Mouse (Mus musculus): ENCODE data around the gene Herc1. TPM values are rescaled to one million over a fixed set of nuclear protein-coding genes. Genes with fewer than 3 reads are reported as not detected.
A peak's percentile ranks its signal among the peaks of the same experiment; 100 is the strongest.

The Herc1 gene
- polyA plus RNA-seq, 1 experiment from 2014 or later = 26.9 TPM

- 81% methylated on average over 9 of the region's 9 CpGs for WGBS
- no peaks in the 10 kb centered on the region for H3K9me3 ChIP-seq (ENCODE audit: control insufficient read depth, low read length)
- H3K9ac ChIP-seq (ENCODE audit: low read depth, low read length) = no peak overlapping the region
- ATAC-seq (ENCODE audit: low FRiP score, low TSS enrichment) = no peak
- 0 out of 2 replicates have a peak, but pooled peaks cover 2% of the 10 kb centered on the region for H3K4me1 ChIP-seq (ENCODE audit: control insufficient read depth, insufficient read depth, low read length)
- H3K27ac ChIP-seq (ENCODE audit: low read depth, low read length) = no peak overlapping the region
- peaks cover 61% of the 10 kb centered on the region for H3K36me3 ChIP-seq (ENCODE audit: control insufficient read depth, insufficient read depth, low read length)
- H3K27me3 ChIP-seq (ENCODE audit: control insufficient read depth, insufficient read depth, low read length) = no peaks in the 10 kb centered on the region
- H3K4me2 ChIP-seq (replicated peaks; ENCODE audit: low read depth, low read length) = no peak overlapping the region
- H3K4me3 ChIP-seq (ENCODE audit: low read length) = no peak overlapping the region
Measured at GRCm38 (mm10) chr9:66505141-66505917, 155.1 kb downstream of the Herc1 start.

- ATAC-seq (ENCODE audit: low FRiP score, low TSS enrichment) = no peak
- Histone ChIP-seq H3K4me1 (ENCODE audit: control insufficient read depth, insufficient read depth, low read length) (0 out of 2 replicates have a peak, but pooled peaks cover 9% of the 10 kb centered on the region), H3K4me3 (ENCODE audit: low read length) (no peak overlapping the region), H3K4me2 (replicated peaks; ENCODE audit: low read depth, low read length) (no peak overlapping the region), H3K36me3 (ENCODE audit: control insufficient read depth, insufficient read depth, low read length) (peaks cover 61% of the 10 kb centered on the region), H3K9me3 (ENCODE audit: control insufficient read depth, low read length) (no peaks in the 10 kb centered on the region), H3K27me3 (ENCODE audit: control insufficient read depth, insufficient read depth, low read length) (no peaks in the 10 kb centered on the region), H3K27ac (ENCODE audit: low read depth, low read length) (no peak overlapping the region), H3K9ac (ENCODE audit: low read depth, low read length) (no peak overlapping the region)
- 73% methylated on average over 4 of the region's 4 CpGs for WGBS
Measured at GRCm38 (mm10) chr9:66506011-66506410, 155.8 kb downstream of the Herc1 start.

GRCm38 (mm10) chr9:66506424-66506823 lies 156.2 kb downstream of the Herc1 start:
- Histone ChIP-seq H3K9me3 (ENCODE audit: control insufficient read depth, low read length) (no peaks in the 10 kb centered on the region), H3K4me3 (ENCODE audit: low read length) (no peak overlapping the region), H3K9ac (ENCODE audit: low read depth, low read length) (no peak overlapping the region), H3K27me3 (ENCODE audit: control insufficient read depth, insufficient read depth, low read length) (no peaks in the 10 kb centered on the region), H3K36me3 (ENCODE audit: control insufficient read depth, insufficient read depth, low read length) (peaks cover 58% of the 10 kb centered on the region), H3K4me2 (replicated peaks; ENCODE audit: low read depth, low read length) (no peak overlapping the region), H3K27ac (ENCODE audit: low read depth, low read length) (no peak overlapping the region), H3K4me1 (ENCODE audit: control insufficient read depth, insufficient read depth, low read length) (0 out of 2 replicates have a peak, but pooled peaks cover 11% of the 10 kb centered on the region)
- ATAC-seq (ENCODE audit: low FRiP score, low TSS enrichment) = no peak

- no peaks in the 10 kb centered on the region for H3K27me3 ChIP-seq (ENCODE audit: control insufficient read depth, insufficient read depth, low read length)
- H3K36me3 ChIP-seq (ENCODE audit: control insufficient read depth, insufficient read depth, low read length) = peaks cover 46% of the 10 kb centered on the region
- H3K27ac ChIP-seq (ENCODE audit: low read depth, low read length) = no peak overlapping the region
- H3K9ac ChIP-seq (ENCODE audit: low read depth, low read length) = no peak overlapping the region
- no peak for ATAC-seq (ENCODE audit: low FRiP score, low TSS enrichment)
- H3K9me3 ChIP-seq (ENCODE audit: control insufficient read depth, low read length) = no peaks in the 10 kb centered on the region
- peaks cover 11% of the 10 kb centered on the region; the same call in 1 of the 2 replicates for H3K4me1 ChIP-seq (ENCODE audit: control insufficient read depth, insufficient read depth, low read length)
- no peak overlapping the region for H3K4me2 ChIP-seq (replicated peaks; ENCODE audit: low read depth, low read length)
- no peak overlapping the region for H3K4me3 ChIP-seq (ENCODE audit: low read length)
- 75% methylated on average over 3 of the region's 3 CpGs for WGBS
Measured at GRCm38 (mm10) chr9:66507684-66508083, 157.4 kb downstream of the Herc1 start.

- no peak overlapping the region for H3K27ac ChIP-seq (ENCODE audit: low read depth, low read length)
- ATAC-seq (ENCODE audit: low FRiP score, low TSS enrichment) = no peak
- H3K9ac ChIP-seq (ENCODE audit: low read depth, low read length) = no peak overlapping the region
- H3K9me3 ChIP-seq (ENCODE audit: control insufficient read depth, low read length) = no peaks in the 10 kb centered on the region
- no peaks in the 10 kb centered on the region for H3K27me3 ChIP-seq (ENCODE audit: control insufficient read depth, insufficient read depth, low read length)
- H3K4me1 ChIP-seq (ENCODE audit: control insufficient read depth, insufficient read depth, low read length) = peaks cover 16% of the 10 kb centered on the region
- H3K36me3 ChIP-seq (ENCODE audit: control insufficient read depth, insufficient read depth, low read length) = peaks cover 44% of the 10 kb centered on the region
- no peak overlapping the region for H3K4me2 ChIP-seq (replicated peaks; ENCODE audit: low read depth, low read length)
- WGBS = 76% methylated on average over 4 of the region's 4 CpGs
- no peak overlapping the region for H3K4me3 ChIP-seq (ENCODE audit: low read length)
Measured at GRCm38 (mm10) chr9:66508890-66509399, 158.7 kb downstream of the Herc1 start.

GRCm38 (mm10) chr9:66510351-66510841 lies 160.1 kb downstream of the Herc1 start:
- no peaks in the 10 kb centered on the region for H3K27me3 ChIP-seq (ENCODE audit: control insufficient read depth, insufficient read depth, low read length)
- no peak for ATAC-seq (ENCODE audit: low FRiP score, low TSS enrichment)
- H3K4me2 ChIP-seq (replicated peaks; ENCODE audit: low read depth, low read length) = peak overlapping the region; percentile 93; the same call in 1 of the 2 replicates
- H3K36me3 ChIP-seq (ENCODE audit: control insufficient read depth, insufficient read depth, low read length) = peaks cover 34% of the 10 kb centered on the region
- WGBS = 79% methylated on average over 7 of the region's 7 CpGs
- no peaks in the 10 kb centered on the region for H3K9me3 ChIP-seq (ENCODE audit: control insufficient read depth, low read length)
- peaks cover 19% of the 10 kb centered on the region for H3K4me1 ChIP-seq (ENCODE audit: control insufficient read depth, insufficient read depth, low read length)
- no peak overlapping the region for H3K9ac ChIP-seq (ENCODE audit: low read depth, low read length)
- H3K4me3 ChIP-seq (ENCODE audit: low read length) = no peak overlapping the region
- H3K27ac ChIP-seq (ENCODE audit: low read depth, low read length) = peak overlapping the region; percentile 55

GRCm38 (mm10) chr9:66510944-66511343 lies 160.7 kb downstream of the Herc1 start:
- H3K4me1 ChIP-seq (ENCODE audit: control insufficient read depth, insufficient read depth, low read length) = peaks cover 19% of the 10 kb centered on the region
- no peak for ATAC-seq (ENCODE audit: low FRiP score, low TSS enrichment)
- peak overlapping the region; percentile 99 for H3K27ac ChIP-seq (ENCODE audit: low read depth, low read length)
- peak overlapping the region; percentile 78 for H3K9ac ChIP-seq (ENCODE audit: low read depth, low read length)
- H3K36me3 ChIP-seq (ENCODE audit: control insufficient read depth, insufficient read depth, low read length) = peaks cover 35% of the 10 kb centered on the region
- H3K27me3 ChIP-seq (ENCODE audit: control insufficient read depth, insufficient read depth, low read length) = no peaks in the 10 kb centered on the region
- no peaks in the 10 kb centered on the region for H3K9me3 ChIP-seq (ENCODE audit: control insufficient read depth, low read length)
- WGBS = 0% methylated on average over 2 of the region's 2 CpGs
- H3K4me2 ChIP-seq (replicated peaks; ENCODE audit: low read depth, low read length) = peak overlapping the region; percentile 93
- peak overlapping the region; percentile 66 for H3K4me3 ChIP-seq (ENCODE audit: low read length)

- H3K9ac ChIP-seq (ENCODE audit: low read depth, low read length) = peak overlapping the region; percentile 78
- H3K27me3 ChIP-seq (ENCODE audit: control insufficient read depth, insufficient read depth, low read length) = no peaks in the 10 kb centered on the region
- WGBS = under 1% methylated on average over 70 of the region's 78 CpGs
- peak overlapping the region; percentile 99 for H3K27ac ChIP-seq (ENCODE audit: low read depth, low read length)
- peak overlapping the region; percentile 66 for H3K4me3 ChIP-seq (ENCODE audit: low read length)
- H3K36me3 ChIP-seq (ENCODE audit: control insufficient read depth, insufficient read depth, low read length) = peaks cover 43% of the 10 kb centered on the region
- ATAC-seq (ENCODE audit: low FRiP score, low TSS enrichment) = peak; percentile 90
- H3K9me3 ChIP-seq (ENCODE audit: control insufficient read depth, low read length) = no peaks in the 10 kb centered on the region
- peaks cover 19% of the 10 kb centered on the region for H3K4me1 ChIP-seq (ENCODE audit: control insufficient read depth, insufficient read depth, low read length)
- peak overlapping the region; percentile 93 for H3K4me2 ChIP-seq (replicated peaks; ENCODE audit: low read depth, low read length)
Measured at GRCm38 (mm10) chr9:66511580-66512350, 161.5 kb downstream of the Herc1 start.

Data from kidney, embryonic 14.5 days (tissue).